Mouse (Mus musculus) urinary bladder, postnatal 36 days (tissue): ENCODE results near the gene Gm8334.
"Not testable (repeated sequence)": the region's sequence is repeated elsewhere in the genome, so short reads cannot be mapped to it uniquely, and the experiment has no call there.

Source experiments
- DNase-seq, 2 experiments: peaks; one replicate each; pipeline ENCODE4 v3.0.0; 2022; ENCODE audit warnings: low spot score in 2 of 2, mixed read lengths in 1 of 2

Gene Gm8334

GRCm38 (mm10) chrX:148615053-148615452, at the start of gene Gm8334:
TSS of gene Gm8334 (minus strand) at chrX:148615153.
- DNase-seq, result not testable (repeated sequence)

GRCm38 (mm10) chrX:148663298-148663697, 48.3 kb upstream of the Gm8334 start, which contains the start of gene Gm15127:
TSS of gene Gm15127 (plus strand) at chrX:148663598.
- not testable (repeated sequence) for DNase-seq
